Mouse (Mus musculus) E14TG2a.4 (cell line): ENCODE results near the gene Rps15.

ENCODE experiments used
- H3K27me3 ChIP-seq: 2 replicates; pipeline ENCODE4 v1.6.1; 2014; ENCODE audit warnings: low read length, control low read depth; ENCODE audit not compliant: insufficient read depth
- H3K36me3 ChIP-seq: 2 replicates; pipeline ENCODE4 v1.6.1; 2014; ENCODE audit warnings: low read length, control low read depth; ENCODE audit not compliant: insufficient read depth
- H3K4me1 ChIP-seq: replicated peaks from 2 replicates; pipeline ENCODE4 v1.6.1; 2014; ENCODE audit warnings: low read depth, low read length, control low read depth
- H3K4me3 ChIP-seq: replicated peaks from 2 replicates; pipeline ENCODE4 v1.5.1; 2014; ENCODE audit warnings: mild to moderate bottlenecking, low read length
- H3K9me3 ChIP-seq: 2 replicates; pipeline ENCODE4 v1.6.1; 2014; ENCODE audit warnings: low read length, control low read depth
- CTCF ChIP-seq: conservative IDR thresholded peaks from 2 replicates; pipeline ENCODE4 v1.5.1; 2014; ENCODE audit warnings: low read length
- NANOG ChIP-seq: IDR thresholded peaks from 2 replicates; pipeline ENCODE4 v1.6.1; 2014; ENCODE audit warnings: borderline replicate concordance, low read length, mixed read lengths
- POU5F1 ChIP-seq: IDR thresholded peaks from 2 replicates; pipeline ENCODE4 v1.6.1; 2014; ENCODE audit warnings: low read length, borderline replicate concordance

Gene Rps15

DNA sequence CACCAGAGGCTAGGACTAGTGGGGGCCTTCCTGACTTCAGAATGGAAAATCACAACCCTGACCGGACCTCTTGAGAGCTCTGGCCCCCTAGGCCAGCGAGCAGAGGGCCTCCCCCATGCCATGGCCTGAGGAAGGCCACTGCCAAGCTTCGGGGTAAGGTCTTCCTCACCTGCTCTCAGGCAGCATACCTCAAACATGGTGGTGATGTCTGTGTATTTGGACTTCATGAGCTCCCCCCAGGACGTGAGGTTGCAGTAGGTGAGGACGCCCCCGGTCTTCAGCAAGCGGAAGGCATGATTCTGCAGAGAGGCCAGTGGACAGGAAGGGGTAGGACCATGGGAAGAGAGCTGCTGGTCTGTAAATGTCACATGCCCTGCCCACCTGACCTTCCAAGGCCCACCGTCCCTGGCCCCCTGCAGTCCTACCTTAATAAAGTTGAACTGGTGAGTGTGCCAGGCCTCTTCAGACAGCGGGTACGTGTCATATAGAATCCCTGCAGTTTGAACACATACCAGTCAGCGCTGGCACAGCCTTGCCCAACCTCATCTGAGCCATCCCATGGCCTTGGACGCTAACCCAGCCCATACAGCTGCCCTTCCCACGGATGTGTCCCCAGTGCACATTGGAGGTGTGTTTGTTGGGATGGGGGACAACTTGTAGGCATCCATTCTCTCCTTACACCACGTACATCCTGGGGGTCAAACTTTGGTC, 33.3 kb upstream of the Rps15 start:
- Histone ChIP-seq H3K27me3 (peaks cover 17% of the 10 kb centered on the region), H3K4me3 (no peak overlapping the region), H3K36me3 (peaks cover 56% of the 10 kb centered on the region), H3K4me1 (peaks cover 77% of the 10 kb centered on the region), H3K9me3 (no peaks in the 10 kb centered on the region)
- TF ChIP-seq POU5F1, result no peak
- TF ChIP-seq CTCF, result no peak
- no peak for TF ChIP-seq NANOG

DNA sequence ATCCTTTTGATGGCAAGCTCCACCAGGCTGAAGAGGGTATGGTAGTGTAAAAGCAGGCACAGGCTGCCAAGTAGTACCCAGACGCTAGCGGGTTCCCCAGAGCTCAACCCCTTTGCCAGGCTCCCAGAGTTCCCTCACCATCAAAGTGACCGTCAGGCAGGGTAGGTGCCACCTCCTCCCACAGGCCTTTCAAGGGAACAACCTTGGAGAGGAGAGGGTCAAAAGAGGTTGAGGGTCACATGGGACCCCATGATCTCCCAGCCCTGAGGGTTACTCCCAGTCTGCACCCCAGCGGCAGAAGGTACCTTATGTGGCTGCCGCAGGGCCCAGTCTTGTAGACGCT, 32.8 kb upstream of the Rps15 start:
- peak overlapping the region; percentile 80 for H3K4me3 ChIP-seq
- no peak for TF ChIP-seq POU5F1
- TF ChIP-seq NANOG, result no peak
- TF ChIP-seq CTCF, result no peak
- peaks cover 17% of the 10 kb centered on the region for H3K27me3 ChIP-seq
- peaks cover 77% of the 10 kb centered on the region for H3K4me1 ChIP-seq
- peaks cover 51% of the 10 kb centered on the region for H3K36me3 ChIP-seq
- H3K9me3 ChIP-seq, result no peaks in the 10 kb centered on the region

DNA sequence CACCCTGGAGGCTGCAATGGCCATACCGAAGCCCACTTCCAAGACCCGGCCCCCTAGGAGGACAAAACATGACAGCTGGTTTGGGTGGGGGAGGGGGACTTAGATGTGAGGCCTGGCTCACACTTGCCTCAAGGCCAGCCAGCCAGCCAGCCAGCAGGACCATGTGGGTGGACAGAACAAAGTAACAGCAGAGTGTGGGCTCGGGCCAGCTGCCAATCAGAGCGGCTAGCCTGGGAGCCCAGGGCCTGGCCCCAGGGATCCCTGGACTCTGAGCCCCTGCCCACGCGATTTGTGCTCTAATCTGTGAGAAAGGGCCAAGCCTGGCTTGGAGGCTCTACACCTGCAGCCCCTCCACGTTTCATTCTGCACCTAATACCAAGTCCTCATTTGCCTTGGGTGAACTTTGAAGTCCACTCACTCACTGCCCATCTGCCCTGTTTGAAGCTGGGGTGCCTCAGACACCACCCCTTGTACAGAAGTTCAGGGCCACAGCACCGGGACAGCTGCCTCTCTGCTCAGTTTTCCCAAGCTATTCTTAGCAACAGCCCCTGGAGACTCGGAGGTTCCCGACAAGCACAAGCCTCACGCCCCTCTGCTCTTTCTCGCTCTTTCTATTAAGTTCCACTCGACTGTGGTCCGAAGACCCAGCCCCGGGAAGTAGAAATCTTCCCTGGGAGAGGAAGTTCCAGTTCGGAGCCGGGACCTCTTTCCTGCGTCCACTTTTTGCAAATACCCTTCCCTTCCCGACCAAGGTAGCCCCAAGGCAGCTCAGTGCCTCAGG, 32.2 kb upstream of the Rps15 start:
- H3K36me3 ChIP-seq, result peaks cover 45% of the 10 kb centered on the region
- no peaks in the 10 kb centered on the region for H3K9me3 ChIP-seq
- TF ChIP-seq POU5F1, result no peak
- TF ChIP-seq NANOG, result no peak
- no peak for TF ChIP-seq CTCF
- peaks cover 71% of the 10 kb centered on the region for H3K4me1 ChIP-seq
- H3K4me3 ChIP-seq, result peak overlapping the region; percentile 80
- peaks cover 17% of the 10 kb centered on the region for H3K27me3 ChIP-seq

DNA sequence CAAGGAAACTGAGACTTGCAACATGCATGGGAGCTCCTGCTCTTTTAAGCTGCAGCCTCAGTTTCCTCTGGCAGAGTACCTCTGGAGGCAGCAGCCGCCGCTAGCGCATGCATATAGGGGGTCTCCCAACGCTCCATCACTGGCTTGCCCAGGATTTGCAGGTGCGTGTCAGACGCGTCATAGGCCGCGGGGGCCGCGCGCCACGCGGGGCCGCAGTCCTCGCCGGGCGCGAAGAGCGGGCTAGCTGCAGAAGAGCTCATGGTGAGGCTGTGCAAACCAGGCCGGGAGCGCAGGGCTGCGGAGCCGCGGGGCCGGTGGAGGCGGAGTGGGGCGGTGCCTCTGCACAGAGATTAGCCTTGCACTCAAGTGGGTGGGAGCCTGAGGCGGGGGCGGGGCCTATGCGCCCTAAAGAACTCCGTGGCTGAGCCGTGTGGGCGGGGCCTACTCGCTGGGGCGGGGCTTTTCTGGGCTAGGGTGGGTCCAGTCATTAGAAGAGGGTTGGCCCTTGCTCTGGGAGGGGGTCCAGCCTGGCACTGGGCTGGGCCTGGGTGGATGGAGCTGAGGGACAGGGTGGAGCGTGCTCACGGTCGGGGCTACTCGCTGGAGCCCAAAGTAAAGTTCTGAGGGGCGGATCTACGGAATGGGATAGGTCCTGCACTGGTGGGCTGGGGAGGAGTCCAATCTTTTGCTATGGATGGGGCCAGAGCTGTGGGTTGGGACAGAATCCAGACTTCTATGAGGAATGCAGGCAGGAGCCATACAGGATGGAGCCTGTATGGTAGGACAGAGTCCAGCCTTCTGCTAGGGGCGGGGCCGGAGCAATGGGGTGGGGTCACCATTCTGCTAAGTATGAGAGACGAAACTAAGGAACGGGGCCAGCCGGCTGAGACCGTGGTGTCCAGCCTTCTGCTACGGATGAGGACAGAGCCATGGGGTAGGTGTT, 31.3 kb upstream of the Rps15 start, which contains the start of the genes Gamt and Dazap1:
Gene Gamt, minus strand, starts transcription at position 371 of the 943 bp plus-strand sequence.
Gene Dazap1, plus strand, starts transcription at position 845 of the 943 bp plus-strand sequence.
- Histone ChIP-seq H3K27me3 (peaks cover 17% of the 10 kb centered on the region), H3K36me3 (peaks cover 36% of the 10 kb centered on the region), H3K9me3 (no peaks in the 10 kb centered on the region), H3K4me3 (peak within 1 kb of the TSS; percentile 80), H3K4me1 (peaks cover 67% of the 10 kb centered on the region)
- TF ChIP-seq CTCF, result no peak
- TF ChIP-seq POU5F1, result no peak
- TF ChIP-seq NANOG, result no peak

DNA sequence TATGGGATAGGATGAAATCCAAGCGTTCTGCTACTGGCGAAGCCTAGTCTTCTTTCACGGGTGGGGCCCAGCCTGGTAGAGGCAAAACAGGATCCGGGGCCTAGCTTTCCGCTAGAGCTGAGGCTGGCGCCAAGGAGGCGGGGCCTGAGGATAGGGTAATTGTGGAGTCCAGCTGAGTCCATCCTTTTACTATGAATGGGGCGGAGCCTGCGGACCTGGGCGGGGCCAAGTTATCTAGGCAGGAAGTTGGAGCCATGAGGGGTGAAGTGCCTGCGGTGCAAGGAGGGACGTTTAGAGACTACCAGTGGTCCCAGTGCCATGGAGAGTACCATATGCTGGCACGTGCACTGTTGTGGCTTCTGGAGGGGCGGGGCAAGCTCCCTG, 30.7 kb upstream of the Rps15 start:
- TF ChIP-seq POU5F1 (no peak), NANOG (no peak), CTCF (no peak)
- Histone ChIP-seq H3K4me3 (peak overlapping the region; percentile 80), H3K27me3 (peaks cover 17% of the 10 kb centered on the region), H3K4me1 (peaks cover 67% of the 10 kb centered on the region), H3K36me3 (peaks cover 35% of the 10 kb centered on the region), H3K9me3 (no peaks in the 10 kb centered on the region)

DNA sequence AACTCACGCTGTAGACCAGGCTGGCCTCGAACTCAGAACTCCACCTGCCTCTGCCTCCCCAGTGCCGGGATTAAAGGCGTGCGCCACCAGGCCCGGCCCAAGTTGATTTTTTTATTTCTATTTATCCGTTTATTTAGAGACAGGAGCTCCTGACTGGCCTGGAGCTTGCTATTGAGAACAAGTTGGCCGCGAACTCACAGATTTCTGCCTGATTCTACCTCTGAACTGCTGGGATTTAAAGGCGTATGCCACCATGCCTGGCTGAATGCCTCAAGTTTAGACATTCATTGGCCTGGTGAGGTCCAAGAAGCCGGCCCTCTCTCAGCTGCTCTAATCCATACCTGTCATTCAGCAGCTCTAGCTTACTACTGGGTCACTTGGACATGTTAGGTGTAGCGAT, 30.1 kb upstream of the Rps15 start:
- Histone ChIP-seq H3K36me3 (peaks cover 34% of the 10 kb centered on the region), H3K4me3 (peak overlapping the region; percentile 80), H3K27me3 (peaks cover 17% of the 10 kb centered on the region), H3K9me3 (no peaks in the 10 kb centered on the region), H3K4me1 (peaks cover 67% of the 10 kb centered on the region)
- TF ChIP-seq CTCF (no peak), NANOG (no peak), POU5F1 (no peak)

DNA sequence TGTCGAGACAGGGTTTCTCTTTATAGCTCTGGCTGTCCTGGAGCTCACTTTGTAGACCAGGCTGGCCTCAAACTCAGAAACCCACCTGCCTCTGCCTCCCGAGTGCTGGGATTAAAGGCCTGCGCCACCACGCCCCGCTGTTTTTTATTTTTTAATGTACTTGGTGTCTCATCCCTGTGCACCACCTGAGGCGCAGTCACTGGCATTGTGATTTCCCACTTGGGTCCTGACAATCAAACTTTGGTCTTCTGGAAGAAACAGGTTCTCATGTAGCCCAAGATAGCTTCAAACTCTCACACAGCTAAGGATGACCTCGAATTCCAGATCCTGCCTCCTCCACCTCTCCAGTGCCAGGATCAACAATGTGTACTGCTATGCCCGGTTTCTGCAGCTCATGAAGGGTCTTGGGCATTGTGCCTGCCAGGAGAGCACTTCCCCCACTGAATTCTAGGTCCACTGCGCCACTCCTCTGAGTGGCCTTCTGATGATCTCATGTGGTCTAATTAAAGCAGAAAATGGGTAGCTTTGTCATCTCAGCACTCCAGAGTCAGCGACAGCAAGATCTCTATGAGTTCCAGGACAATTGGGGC, 29.4 kb upstream of the Rps15 start:
- peaks cover 69% of the 10 kb centered on the region for H3K4me1 ChIP-seq
- H3K27me3 ChIP-seq, result peaks cover 17% of the 10 kb centered on the region

More for the DNA sequence above, 29.4 kb upstream of the Rps15 start:
- H3K4me3 ChIP-seq, result no peak overlapping the region; the same call in 1 of the 2 replicates
- H3K9me3 ChIP-seq, result no peaks in the 10 kb centered on the region
- peaks cover 35% of the 10 kb centered on the region for H3K36me3 ChIP-seq
- no peak for TF ChIP-seq CTCF
- no peak for TF ChIP-seq NANOG
- TF ChIP-seq POU5F1, result no peak
